Mouse (Mus musculus) bone marrow macrophage, adult 2 months (primary cell): ENCODE data around the gene Ylpm1. TPM values are rescaled to one million over a fixed set of nuclear protein-coding genes. Genes with fewer than 3 reads are reported as not detected.

ENCODE experiments used
- H3K27ac ChIP-seq: 2 replicates; pipeline ENCODE4 v1.5.1; 2012; ENCODE audit warnings: low read depth, low read length; ENCODE audit not compliant: insufficient read depth
- H3K4me1 ChIP-seq: 2 replicates; pipeline ENCODE4 v1.6.1; 2012; ENCODE audit warnings: low read length; ENCODE audit not compliant: control insufficient read depth, insufficient read depth
- H3K4me3 ChIP-seq: 2 replicates; pipeline ENCODE4 v1.5.1; 2012; ENCODE audit warnings: mild to moderate bottlenecking, low read length, moderate library complexity; ENCODE audit not compliant: insufficient read depth
- CTCF ChIP-seq: IDR thresholded peaks from 2 replicates; pipeline ENCODE4 v1.5.1; 2012; ENCODE audit warnings: low read depth, mild to moderate bottlenecking, low read length, moderate library complexity
- POLR2A ChIP-seq: IDR thresholded peaks from 2 replicates; pipeline ENCODE4 v1.6.1; 2012; ENCODE audit warnings: mild to moderate bottlenecking, low read depth, low read length, borderline replicate concordance
- polyA plus RNA-seq: library from polyadenylated mRNA; stranded (reverse); fragments of >200 nt; gene quantifications from 2 replicates; pipeline ENCODE4 v1.2.4, GENCODE M21; 2012; ENCODE audit not compliant: missing spikeins, insufficient read depth, insufficient read length

The Ylpm1 gene
- polyA plus RNA-seq, 1 experiment: 35.5 TPM

DNA sequence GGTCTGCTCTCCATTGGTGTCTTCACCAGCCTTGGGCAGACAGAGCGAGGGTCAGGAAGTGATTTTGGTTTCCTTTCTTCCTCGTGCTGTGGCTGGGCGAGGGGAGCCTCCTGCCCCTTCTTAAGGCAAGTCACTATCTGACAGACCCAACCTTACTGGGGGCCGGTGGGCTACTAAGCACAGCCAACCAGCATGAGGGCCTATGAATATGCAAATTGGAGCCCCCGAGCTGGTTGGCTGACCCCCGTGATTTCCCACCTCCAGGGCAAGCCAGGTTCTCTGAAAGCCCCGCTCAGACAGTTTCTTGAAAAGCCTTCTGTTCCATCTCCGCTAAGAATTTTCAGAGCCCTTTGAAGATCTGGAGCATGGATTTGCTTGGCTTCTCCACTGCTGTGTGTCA lies 110.2 kb downstream of the Ylpm1 start:
- TF ChIP-seq CTCF (no peak), POLR2A (no peak)

DNA sequence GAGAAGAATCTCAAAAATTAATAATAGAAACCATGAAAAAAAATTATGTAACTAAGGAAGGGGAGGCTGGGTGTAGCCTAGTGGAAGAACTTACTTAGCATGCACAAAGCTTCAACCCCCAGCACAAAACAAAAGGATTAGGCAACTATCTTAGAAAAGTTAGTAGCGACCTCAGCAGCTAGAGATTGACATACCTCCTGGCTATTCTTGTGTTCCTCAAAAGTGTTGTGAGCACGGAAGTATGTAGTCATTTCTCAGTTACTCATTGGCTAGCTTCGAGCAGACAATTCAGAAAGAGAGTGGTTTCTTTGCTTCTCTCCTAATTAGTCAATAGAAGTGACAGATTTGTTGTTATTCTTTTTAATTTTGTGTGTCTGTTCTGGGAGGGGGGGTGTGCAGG lies 112.5 kb downstream of the Ylpm1 start:
- no peak overlapping the region for H3K4me3 ChIP-seq
- peaks cover 36% of the 10 kb centered on the region for H3K4me1 ChIP-seq
- TF ChIP-seq CTCF (no peak), POLR2A (no peak)
- peak overlapping the region; percentile 45 for H3K27ac ChIP-seq

More for the DNA sequence above, 110.2 kb downstream of the Ylpm1 start:
- peaks cover 19% of the 10 kb centered on the region for H3K4me1 ChIP-seq
- no peak overlapping the region for H3K4me3 ChIP-seq
- H3K27ac ChIP-seq: no peak overlapping the region

GRCm38 (mm10) chr12:85109426-85109825 lies 113.3 kb downstream of the Ylpm1 start:
- no peak for TF ChIP-seq CTCF
- TF ChIP-seq POLR2A: no peak
- H3K27ac ChIP-seq: no peak overlapping the region
- H3K4me3 ChIP-seq: no peak overlapping the region
- peaks cover 36% of the 10 kb centered on the region for H3K4me1 ChIP-seq

DNA sequence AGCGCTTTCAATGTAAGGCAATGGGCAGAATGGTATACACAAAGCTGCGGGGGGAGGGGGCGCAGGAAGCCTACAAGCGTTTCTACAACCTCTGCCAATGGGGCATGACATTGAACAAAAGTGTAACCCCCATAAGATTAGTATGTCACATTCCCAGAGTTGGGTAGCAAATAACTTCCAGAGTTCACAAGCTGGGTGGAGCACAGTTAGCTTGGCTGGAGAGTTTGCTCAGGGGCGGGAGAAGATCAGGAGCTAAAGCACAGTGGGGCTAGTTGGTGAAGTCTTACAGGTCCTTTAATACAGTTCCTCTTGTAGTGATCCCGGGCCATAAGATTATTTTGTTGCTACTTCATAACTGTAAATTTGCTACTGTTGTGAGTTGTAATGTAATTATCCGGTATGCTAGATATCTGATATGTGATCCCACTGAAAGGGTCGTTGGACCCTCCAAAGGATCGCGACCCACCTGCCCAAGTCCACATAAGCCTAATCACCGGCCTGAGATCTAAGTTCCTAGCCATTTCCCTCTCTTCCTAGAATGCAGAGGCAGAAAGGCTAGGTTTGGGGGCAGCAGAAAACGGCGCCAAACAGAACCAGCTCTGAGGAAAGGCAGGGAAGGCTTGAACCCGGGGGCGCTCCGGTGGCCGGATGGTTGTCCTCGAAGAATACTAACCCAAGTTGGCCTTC lies 114.0 kb downstream of the Ylpm1 start:
- H3K4me1 ChIP-seq: peaks cover 36% of the 10 kb centered on the region
- TF ChIP-seq POLR2A (no peak), CTCF (no peak)

GRCm38 (mm10) chr12:85110698-85111592 lies 114.8 kb downstream of the Ylpm1 start, which contains the start of the genes Prox2 and Dlst:
Prox2 (minus strand) TSS chr12:85110759.
Dlst (plus strand) TSS chr12:85110833.
- Histone ChIP-seq H3K27ac (peak within 1 kb of the TSS; percentile 78), H3K4me1 (peaks cover 36% of the 10 kb centered on the region), H3K4me3 (peak within 1 kb of the TSS; percentile 96)
- TF ChIP-seq CTCF (no peak), POLR2A (no peak)

More for the DNA sequence above, 114.0 kb downstream of the Ylpm1 start:
- peak overlapping the region; percentile 96 for H3K4me3 ChIP-seq
- peak overlapping the region; percentile 64 for H3K27ac ChIP-seq

- Histone ChIP-seq H3K27ac (no peak overlapping the region), H3K4me1 (peaks cover 36% of the 10 kb centered on the region), H3K4me3 (no peak overlapping the region)
- TF ChIP-seq CTCF (no peak), POLR2A (no peak)
These were observed 116.6 kb downstream of the Ylpm1 start for GRCm38 (mm10) chr12:85112550-85113251.

- Histone ChIP-seq H3K4me1 (peaks cover 31% of the 10 kb centered on the region), H3K4me3 (no peak overlapping the region), H3K27ac (no peak overlapping the region)
- TF ChIP-seq CTCF (no peak), POLR2A (no peak)
These were observed 117.2 kb downstream of the Ylpm1 start for GRCm38 (mm10) chr12:85113337-85113736.

DNA sequence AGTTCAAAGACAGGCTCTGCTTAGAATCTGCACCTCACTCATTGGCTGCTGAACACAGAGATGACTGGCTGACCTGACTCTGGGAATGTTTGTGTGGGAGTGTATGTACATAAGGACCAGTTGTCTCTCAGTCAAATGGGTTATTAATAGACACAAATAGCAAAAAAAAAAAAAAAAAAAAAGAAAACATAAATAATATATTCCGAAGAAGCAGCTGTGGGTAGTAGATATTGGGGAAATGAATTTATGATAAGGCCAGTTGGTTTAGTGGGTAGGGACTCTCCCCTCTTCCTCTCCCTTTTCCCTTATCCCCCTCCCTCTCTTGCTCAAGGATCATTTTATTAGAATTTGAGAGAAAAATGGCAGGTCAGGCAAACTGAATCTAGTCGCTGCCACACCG lies 117.8 kb downstream of the Ylpm1 start:
- Histone ChIP-seq H3K4me1 (peaks cover 28% of the 10 kb centered on the region), H3K27ac (no peak overlapping the region), H3K4me3 (no peak overlapping the region)
- TF ChIP-seq POLR2A (no peak), CTCF (no peak)

DNA sequence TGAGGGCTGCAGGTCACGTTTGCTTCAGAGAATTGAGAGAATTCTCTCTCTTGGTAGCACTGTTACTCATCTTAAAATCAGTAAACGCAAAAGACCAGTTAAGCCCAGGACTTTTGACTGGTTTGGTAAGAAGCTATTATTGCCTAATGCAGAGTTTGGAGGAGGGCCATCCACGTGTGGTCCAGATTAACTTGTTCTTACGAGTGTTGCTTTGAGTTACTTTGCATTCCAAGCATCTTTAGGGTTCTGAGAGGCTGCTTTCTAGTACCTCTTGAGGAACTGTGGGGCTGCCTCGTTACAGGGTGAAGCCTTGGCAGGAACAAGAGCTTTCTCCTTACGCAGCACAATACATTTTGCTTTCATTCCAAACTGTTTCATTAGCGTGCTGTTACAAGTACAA lies 119.6 kb downstream of the Ylpm1 start:
- TF ChIP-seq CTCF (no peak), POLR2A (no peak)
- Histone ChIP-seq H3K4me1 (peaks cover 16% of the 10 kb centered on the region), H3K27ac (no peak overlapping the region), H3K4me3 (no peak overlapping the region)

Other genes starting within 250 kb of the Ylpm1 start
- gene Npc2, start 223.2 kb upstream of the Ylpm1 start, polyA plus RNA-seq: 677 and 718 TPM in 2 replicates
- 44.8 and 47.1 TPM in 2 replicates for gene Isca2, start 223.1 kb upstream of the Ylpm1 start, polyA plus RNA-seq
- gene Ltbp2, start 119.8 kb upstream of the Ylpm1 start, polyA plus RNA-seq: 1.1 TPM in 2 replicates
- gene Fcf1, start 25.4 kb upstream of the Ylpm1 start, polyA plus RNA-seq: 82.2 and 89.0 TPM in 2 replicates
- 20.4 and 25.3 TPM in 2 replicates for gene Arel1, start 25.4 kb upstream of the Ylpm1 start, polyA plus RNA-seq
- gene Prox2, start 114.4 kb downstream of the Ylpm1 start, polyA plus RNA-seq: 1.4 and 3.1 TPM in 2 replicates
- gene Dlst, start 114.5 kb downstream of the Ylpm1 start, polyA plus RNA-seq: 86.0 and 92.0 TPM in 2 replicates
- not detected in 2 replicates for gene Rps6kl1, start 154.9 kb downstream of the Ylpm1 start, polyA plus RNA-seq
- 2.2 TPM in 2 replicates for gene Pgf, start 181.5 kb downstream of the Ylpm1 start, polyA plus RNA-seq
- 34.3 and 45.1 TPM in 2 replicates for gene Eif2b2, start 223.2 kb downstream of the Ylpm1 start, polyA plus RNA-seq